Mouse (Mus musculus) lung, postnatal 36 days (tissue): ENCODE results near the gene Entpd7.
A peak's percentile ranks its signal among the peaks of the same experiment; 100 is the strongest.

Experiments used
- DNase-seq: peaks from one replicate; pipeline ENCODE4 v3.0.0; 2022; ENCODE audit warnings: mixed read lengths

The Entpd7 gene

GRCm38 (mm10) chr19:43689419-43690246 lies at the start of gene Entpd7:
Gene Entpd7, plus strand, starts transcription at chr19:43689672.
- peak; percentile 98 for DNase-seq

- peak; percentile 62 for DNase-seq
Observed at GRCm38 (mm10) chr19:43641833-43642232, 47.6 kb upstream of the Entpd7 start.

GRCm38 (mm10) chr19:43642843-43643242 lies 46.6 kb upstream of the Entpd7 start:
- DNase-seq, result no peak

GRCm38 (mm10) chr19:43645508-43645907 lies 44.0 kb upstream of the Entpd7 start:
- no peak for DNase-seq

- DNase-seq, result no peak
Observed at GRCm38 (mm10) chr19:43646852-43647251, 42.6 kb upstream of the Entpd7 start.

- no peak for DNase-seq
Observed at GRCm38 (mm10) chr19:43647261-43647660, 42.2 kb upstream of the Entpd7 start.

GRCm38 (mm10) chr19:43648343-43648742 lies 41.1 kb upstream of the Entpd7 start:
- peak; percentile 74 for DNase-seq

GRCm38 (mm10) chr19:43651241-43651785 lies 38.2 kb upstream of the Entpd7 start:
- DNase-seq, result no peak

GRCm38 (mm10) chr19:43655735-43656492 lies 33.6 kb upstream of the Entpd7 start:
- peak; percentile 67 for DNase-seq

GRCm38 (mm10) chr19:43659632-43660031 lies 29.8 kb upstream of the Entpd7 start:
- DNase-seq, result no peak

GRCm38 (mm10) chr19:43660774-43661173 lies 28.7 kb upstream of the Entpd7 start:
- no peak for DNase-seq

- peak; percentile 29 for DNase-seq
Observed at GRCm38 (mm10) chr19:43662176-43662967, 27.1 kb upstream of the Entpd7 start.

- no peak for DNase-seq
Observed at GRCm38 (mm10) chr19:43663471-43663870, 26.0 kb upstream of the Entpd7 start.

- peak; percentile 40 for DNase-seq
Observed at GRCm38 (mm10) chr19:43665441-43666048, 23.9 kb upstream of the Entpd7 start.

GRCm38 (mm10) chr19:43666661-43667429 lies 22.6 kb upstream of the Entpd7 start:
- peak; percentile 43 for DNase-seq

- peak; percentile 38 for DNase-seq
Observed at GRCm38 (mm10) chr19:43667430-43667809, 22.1 kb upstream of the Entpd7 start.

- DNase-seq, result peak; percentile 69
Observed at GRCm38 (mm10) chr19:43669136-43669759, 20.2 kb upstream of the Entpd7 start.

GRCm38 (mm10) chr19:43671054-43671453 lies 18.4 kb upstream of the Entpd7 start:
- DNase-seq, result no peak

- DNase-seq, result no peak
Observed at GRCm38 (mm10) chr19:43673513-43674315, 15.8 kb upstream of the Entpd7 start.

- peak; percentile 30 for DNase-seq
Observed at GRCm38 (mm10) chr19:43674316-43674689, 15.2 kb upstream of the Entpd7 start.
